In genomic region chr11:82521383-82521782, GRCm38 (mm10) we compare ENCODE assay signal across 10 mouse cellular contexts.
DNase-seq lines count a peak whose midpoint lies in the region; ATAC-seq and TF ChIP-seq lines count a peak whose summit lies in the region.
"Had no signal": no experiment of that assay in that cellular context is flagged by ENCODE, and none has a peak within 500 bp of the region (broad histone marks: within the 10 kb centered on the region; RNA-seq: fewer than 3 reads in every experiment).

No protein-coding gene starts in this region.

- H3K27me3 ChIP-seq in forebrain, postnatal 0 days (ENCODE audit: insufficient read depth, low read length): no peaks in the 10 kb centered on the region

- TF ChIP-seq CTCF in forebrain, postnatal 0 days (IDR thresholded peaks at IDR 0.05; ENCODE audit: low read depth): no peak
- TF ChIP-seq CTCF in left cerebral cortex, adult 2 months (IDR thresholded peaks at IDR 0.05): no peak

- H3K27ac ChIP-seq in forebrain, postnatal 0 days (ENCODE audit: low read depth, low read length): no peak overlapping the region
- H3K27ac ChIP-seq in left cerebral cortex, adult 2 months: no peak overlapping the region

- ATAC-seq in forebrain, postnatal 0 days: peak; percentile 92
- ATAC-seq: intestine, embryonic 16.5 days had no signal

- no peak overlapping the region for H3K4me3 ChIP-seq in forebrain, postnatal 0 days (ENCODE audit: low read depth, low read length)
- H3K4me3 ChIP-seq in left cerebral cortex, adult 2 months: no peak overlapping the region

- WGBS in forebrain, postnatal 0 days: 38% methylated on average over 9 of the region's 9 CpGs

- peak; percentile 6 to 16 for DNase-seq in left cerebral cortex, adult 18-20 months (ENCODE audit: low spot score in 2 of 2)
- no peak for DNase-seq in left cerebral cortex, adult 11 months (ENCODE audit: low spot score)
- peak; percentile 86 for DNase-seq in forebrain, postnatal 0 days
- peak; percentile 12 to 18 for DNase-seq in left cerebral cortex, adult 2 months (ENCODE audit: extremely low spot score in 1 of 2, low spot score in 2 of 2)
- DNase-seq in telencephalon, adult 2 months (ENCODE audit: low read depth, low spot score): peak; percentile 42
- DNase-seq in lung, adult 18-20 months: no peak
- no peak for DNase-seq in embryo, embryonic 9.5 days (ENCODE audit: extremely low spot score)
- no peak for DNase-seq in ovary, adult 18-20 months (ENCODE audit: low spot score)
- DNase-seq: lung, postnatal 14 days had no signal

- H3K4me2 ChIP-seq in forebrain, postnatal 0 days (ENCODE audit: low read depth): no peak overlapping the region

- H3K36me3 ChIP-seq in forebrain, postnatal 0 days (ENCODE audit: insufficient read depth): no peaks in the 10 kb centered on the region

- no peak overlapping the region for H3K9ac ChIP-seq in forebrain, postnatal 0 days

- no peaks in the 10 kb centered on the region for H3K9me3 ChIP-seq in forebrain, postnatal 0 days (ENCODE audit: low read length)

- peaks cover 12% of the 10 kb centered on the region for H3K4me1 ChIP-seq in forebrain, postnatal 0 days (ENCODE audit: insufficient read depth)

- intact Hi-C loops in left cerebral cortex, adult 2 months (cut with DNase I): no loop called here

Comparison
In these comparisons a context has a peak if more than half of its experiments do, and no peak if none do; other contexts are left out.
1. DNase-seq: peak in left cerebral cortex, adult 18-20 months (2 of 2), forebrain, postnatal 0 days (single experiment), left cerebral cortex, adult 2 months (2 of 2) and telencephalon, adult 2 months (single experiment); none in left cerebral cortex, adult 11 months (single experiment), lung, adult 18-20 months (0 of 2), embryo, embryonic 9.5 days (single experiment) and ovary, adult 18-20 months (single experiment).